Mouse (Mus musculus) forebrain, embryonic 11.5 days (tissue): ENCODE measurements around the gene Terb2. TPM values are rescaled to one million over a fixed set of nuclear protein-coding genes. Genes with fewer than 3 reads are reported as not detected.

ENCODE experiments used
- ATAC-seq: fragments of 200-750 bp; cut with Nextera tagmentation; replicated peaks from 2 replicates; pipeline ENCODE4 v1.8.0; 2017; ENCODE audit warnings: moderate TSS enrichment; ENCODE audit not compliant: low FRiP score
- DNase-seq: peaks from one replicate; pipeline ENCODE4 v3.0.0-alpha.2; 2017; ENCODE audit warnings: low spot score
- H3K27ac ChIP-seq: fragments of 300-500 bp; sonication (generic); 2 replicates; pipeline ENCODE4 v1.5.1; 2014; ENCODE audit warnings: low read depth, low read length
- H3K27me3 ChIP-seq: fragments of 300-500 bp; sonication (generic); 2 replicates; pipeline ENCODE4 v1.6.1; 2014; ENCODE audit warnings: mild to moderate bottlenecking, low read length, mixed read lengths; ENCODE audit not compliant: control insufficient read depth, insufficient read depth
- H3K36me3 ChIP-seq: fragments of 300-500 bp; sonication (generic); 2 replicates; pipeline ENCODE4 v1.6.1; 2014; ENCODE audit warnings: mild to moderate bottlenecking, low read length, moderate library complexity, mixed read lengths; ENCODE audit not compliant: control insufficient read depth, insufficient read depth
- H3K4me1 ChIP-seq: fragments of 300-500 bp; sonication (generic); replicated peaks from 2 replicates; pipeline ENCODE4 v1.6.1; 2014; ENCODE audit warnings: low read length, mixed read lengths; ENCODE audit not compliant: control insufficient read depth, insufficient read depth
- H3K4me2 ChIP-seq: fragments of 300-500 bp; sonication (generic); 2 replicates; pipeline ENCODE4 v1.6.1; 2014; ENCODE audit warnings: low read depth, mild to moderate bottlenecking, low read length, moderate library complexity, mixed read lengths; ENCODE audit not compliant: severe bottlenecking
- H3K4me3 ChIP-seq: fragments of 300-500 bp; sonication (generic); 2 replicates; pipeline ENCODE4 v1.5.1; 2014; ENCODE audit warnings: low read depth, low read length
- H3K9ac ChIP-seq: fragments of 300-500 bp; sonication (generic); 2 replicates; pipeline ENCODE4 v1.6.1; 2014; ENCODE audit warnings: low read length
- H3K9me3 ChIP-seq: fragments of 300-500 bp; sonication (generic); 2 replicates; pipeline ENCODE4 v1.6.1; 2016; ENCODE audit warnings: low read length, mixed read lengths; ENCODE audit not compliant: control insufficient read depth
- WGBS: fragments of 180-500 bp; shearing (Covaris S2); extraction: QIAGEN DNeasy Blood & Tissue Kit; methylation state at CpG from one replicate; pipeline ENCODE4 v1.1.7; 2014; 5-methylcytosine and 5-hydroxymethylcytosine counted together
- polyA plus RNA-seq: library from polyadenylated mRNA; unstranded; fragments of >200 nt; fragmentation: Nextera tagmentation; extraction: Ambion mirVana; gene quantifications from 2 replicates; pipeline ENCODE4 v1.2.1, GENCODE M21; 2014

Terb2 gene
- polyA plus RNA-seq, 1 experiment from 2014 or later: not detected

DNA sequence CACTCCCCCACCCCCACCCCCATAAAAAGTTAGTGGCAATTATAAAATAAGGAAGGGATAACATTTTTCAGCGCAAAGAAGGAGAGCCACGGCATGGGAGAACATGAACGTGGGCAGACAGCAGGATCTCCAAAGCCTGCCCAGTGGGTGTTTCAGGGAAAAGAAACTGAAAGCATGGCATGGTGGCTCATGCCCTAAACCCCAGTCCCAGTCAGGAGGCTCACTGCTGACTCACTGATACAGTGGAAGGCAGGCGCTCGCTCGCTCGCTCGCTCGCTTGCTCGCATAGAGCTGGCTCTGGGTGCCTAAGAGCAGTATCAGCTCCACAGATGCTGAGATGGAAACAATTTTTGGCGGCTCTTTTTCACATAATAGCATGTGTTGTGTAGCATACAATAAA, 21.8 kb upstream of the Terb2 start:
- no peaks in the 10 kb centered on the region for H3K36me3 ChIP-seq
- DNase-seq (no peak), ATAC-seq (no peak)
- no peaks in the 10 kb centered on the region for H3K27me3 ChIP-seq
- no peak overlapping the region for H3K27ac ChIP-seq
- H3K4me2 ChIP-seq: no peak overlapping the region
- 90% methylated on average over 11 of the region's 11 CpGs for WGBS
- no peak overlapping the region for H3K9ac ChIP-seq
- H3K4me1 ChIP-seq: no peaks in the 10 kb centered on the region
- no peak overlapping the region for H3K4me3 ChIP-seq
- H3K9me3 ChIP-seq: no peaks in the 10 kb centered on the region

- Histone ChIP-seq H3K27me3 (no peaks in the 10 kb centered on the region), H3K36me3 (no peaks in the 10 kb centered on the region), H3K9me3 (no peaks in the 10 kb centered on the region), H3K4me2 (no peak overlapping the region), H3K4me1 (no peaks in the 10 kb centered on the region), H3K9ac (no peak overlapping the region), H3K4me3 (no peak overlapping the region), H3K27ac (no peak overlapping the region)
- DNase-seq (no peak), ATAC-seq (no peak)
- 87% methylated on average over 6 of the region's 6 CpGs for WGBS
These were observed 14.8 kb upstream of the Terb2 start for GRCm38 (mm10) chr2:122171292-122171691.

- Histone ChIP-seq H3K36me3 (no peaks in the 10 kb centered on the region), H3K27ac (no peak overlapping the region), H3K9me3 (no peaks in the 10 kb centered on the region), H3K4me2 (no peak overlapping the region), H3K4me1 (no peaks in the 10 kb centered on the region), H3K4me3 (no peak overlapping the region), H3K9ac (no peak overlapping the region), H3K27me3 (no peaks in the 10 kb centered on the region)
- 90% methylated on average over 2 of the region's 2 CpGs for WGBS
- ATAC-seq (no peak), DNase-seq (no peak)
These were observed 13.9 kb upstream of the Terb2 start for GRCm38 (mm10) chr2:122172188-122172587.

DNA sequence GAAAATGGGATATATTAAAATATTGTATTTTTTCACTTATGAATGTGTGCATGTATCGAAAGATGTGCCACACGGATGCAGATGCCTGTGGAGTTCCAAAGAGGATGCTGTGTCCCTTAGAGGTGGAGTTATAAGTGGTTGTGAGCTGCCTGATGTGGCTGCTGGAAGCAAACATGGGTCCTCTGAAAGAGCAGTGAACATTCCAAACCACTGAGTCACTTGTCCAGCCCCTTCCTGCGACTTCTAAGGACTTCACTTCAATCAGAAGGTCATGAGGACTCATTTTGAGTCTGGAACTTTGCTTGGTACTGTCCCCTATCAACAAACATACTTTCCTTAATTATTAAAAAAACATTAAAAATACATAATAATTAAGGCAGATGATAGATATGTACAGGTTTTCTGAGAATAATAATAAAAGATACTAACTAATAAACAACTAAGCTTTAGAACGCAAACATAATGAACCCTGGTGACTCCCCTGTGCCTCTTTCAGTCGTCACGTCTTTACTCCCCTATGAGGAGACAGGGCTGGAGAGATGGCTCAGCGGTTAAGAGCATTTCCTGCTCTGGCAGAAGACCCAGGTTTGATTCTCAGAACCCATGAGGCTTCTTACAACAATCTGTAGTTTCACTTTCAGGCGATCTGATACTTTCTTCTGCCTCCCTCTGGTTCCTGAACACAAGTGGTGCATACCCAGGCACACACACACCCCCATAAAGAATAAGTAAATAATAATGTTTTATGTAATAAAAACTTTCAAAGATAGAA, 5.8 kb upstream of the Terb2 start:
- no peak overlapping the region for H3K9ac ChIP-seq
- no peaks in the 10 kb centered on the region for H3K4me1 ChIP-seq
- no peak for ATAC-seq
- no peaks in the 10 kb centered on the region for H3K27me3 ChIP-seq
- WGBS: 83% methylated on average over 8 of the region's 8 CpGs
- H3K27ac ChIP-seq: no peak overlapping the region
- H3K36me3 ChIP-seq: no peaks in the 10 kb centered on the region
- no peak for DNase-seq
- H3K9me3 ChIP-seq: no peaks in the 10 kb centered on the region
- H3K4me2 ChIP-seq: no peak overlapping the region
- no peak overlapping the region for H3K4me3 ChIP-seq

DNA sequence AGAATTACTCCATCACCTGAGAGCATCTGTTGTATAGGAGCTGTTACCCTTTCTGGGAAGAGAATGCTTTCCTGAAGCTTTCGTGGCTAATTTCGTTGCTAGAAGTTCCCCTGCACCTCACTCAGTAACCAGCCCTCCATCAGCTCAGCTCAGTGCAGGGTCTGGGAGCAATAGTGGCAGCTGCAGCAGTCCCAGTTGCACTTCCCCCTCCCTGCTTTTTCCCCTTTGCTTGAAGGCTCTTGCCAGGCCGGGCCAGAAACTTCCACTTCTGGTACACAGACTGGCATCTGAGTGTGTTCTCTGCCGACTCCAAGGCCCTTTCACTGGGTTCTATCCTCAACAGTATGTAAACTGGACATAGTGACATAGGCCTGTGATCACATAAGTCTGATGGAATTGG, 986 bp upstream of the Terb2 start:
- Histone ChIP-seq H3K4me1 (no peaks in the 10 kb centered on the region), H3K9ac (no peak overlapping the region), H3K27ac (no peak overlapping the region), H3K36me3 (no peaks in the 10 kb centered on the region), H3K4me3 (no peak overlapping the region), H3K27me3 (no peaks in the 10 kb centered on the region), H3K4me2 (no peak overlapping the region), H3K9me3 (no peaks in the 10 kb centered on the region)
- ATAC-seq: no peak
- WGBS: 86% methylated on average over 4 of the region's 4 CpGs
- DNase-seq: no peak

GRCm38 (mm10) chr2:122186751-122187150, 679 bp downstream of the Terb2 start:
- no peaks in the 10 kb centered on the region for H3K9me3 ChIP-seq
- no peak overlapping the region for H3K4me3 ChIP-seq
- ATAC-seq (no peak), DNase-seq (no peak)
- no peaks in the 10 kb centered on the region for H3K27me3 ChIP-seq
- H3K9ac ChIP-seq: no peak overlapping the region
- no peaks in the 10 kb centered on the region for H3K36me3 ChIP-seq
- WGBS: 98% methylated on average over 3 of the region's 3 CpGs
- no peaks in the 10 kb centered on the region for H3K4me1 ChIP-seq
- no peak overlapping the region for H3K27ac ChIP-seq
- no peak overlapping the region for H3K4me2 ChIP-seq

DNA sequence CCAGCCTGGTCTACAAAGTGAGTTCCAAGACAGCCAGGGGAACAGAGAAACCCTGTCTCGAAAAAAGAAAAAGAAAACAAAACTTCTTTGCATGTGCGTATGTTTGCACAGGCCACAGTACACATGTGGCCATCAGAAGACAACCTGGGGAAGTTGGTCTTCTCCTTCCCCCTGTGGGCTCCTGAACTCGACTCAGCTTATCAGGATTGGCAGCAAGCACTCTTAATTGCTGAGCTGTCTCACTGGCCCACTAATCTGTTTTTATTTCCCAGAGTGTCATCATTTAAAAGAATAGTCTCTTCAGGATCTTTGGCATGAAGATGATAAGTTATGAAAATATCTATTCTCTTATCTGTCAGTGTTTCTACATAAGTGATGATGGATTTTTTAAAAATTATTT, 5.8 kb downstream of the Terb2 start:
- Histone ChIP-seq H3K4me2 (no peak overlapping the region), H3K36me3 (no peaks in the 10 kb centered on the region), H3K9ac (no peak overlapping the region), H3K27me3 (no peaks in the 10 kb centered on the region), H3K9me3 (no peaks in the 10 kb centered on the region), H3K4me3 (no peak overlapping the region), H3K27ac (no peak overlapping the region), H3K4me1 (no peaks in the 10 kb centered on the region)
- 83% methylated on average over 3 of the region's 3 CpGs for WGBS
- no peak for DNase-seq
- ATAC-seq: no peak

- no peaks in the 10 kb centered on the region for H3K9me3 ChIP-seq
- H3K27me3 ChIP-seq: no peaks in the 10 kb centered on the region
- H3K36me3 ChIP-seq: no peaks in the 10 kb centered on the region
- DNase-seq (no peak), ATAC-seq (peak; percentile 55; the same call in 1 of the 2 replicates)
- H3K4me3 ChIP-seq: no peak overlapping the region
- 67% methylated on average over 1 of the region's 1 CpGs for WGBS
- no peak overlapping the region for H3K27ac ChIP-seq
- H3K4me2 ChIP-seq: no peak overlapping the region
- no peaks in the 10 kb centered on the region for H3K4me1 ChIP-seq
- no peak overlapping the region for H3K9ac ChIP-seq
These were observed 8.4 kb downstream of the Terb2 start for GRCm38 (mm10) chr2:122194509-122194929.

DNA sequence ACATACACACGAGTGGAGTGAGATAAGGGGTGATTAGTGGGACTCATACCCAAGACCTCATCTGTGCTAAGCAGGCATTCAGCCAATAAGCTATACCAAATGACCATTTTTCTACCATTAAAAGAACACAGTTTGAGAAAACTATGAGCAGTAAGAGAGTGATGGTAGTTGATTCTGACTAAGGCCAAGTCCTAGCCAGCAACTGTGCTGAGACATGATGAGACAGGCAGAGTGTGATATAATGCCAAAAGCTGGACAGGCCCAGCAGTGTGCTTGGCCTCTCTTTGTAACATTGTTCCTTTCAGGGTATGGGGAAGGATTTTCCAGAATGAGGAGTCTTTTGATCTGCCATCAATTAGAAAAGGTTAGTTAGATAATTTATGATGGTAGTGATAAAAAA, 15.4 kb downstream of the Terb2 start:
- ATAC-seq (no peak), DNase-seq (no peak)
- no peak overlapping the region for H3K9ac ChIP-seq
- H3K27ac ChIP-seq: no peak overlapping the region
- no peaks in the 10 kb centered on the region for H3K4me1 ChIP-seq
- no peaks in the 10 kb centered on the region for H3K27me3 ChIP-seq
- no peak overlapping the region for H3K4me2 ChIP-seq
- no peak overlapping the region for H3K4me3 ChIP-seq
- no peaks in the 10 kb centered on the region for H3K9me3 ChIP-seq
- 89% methylated on average over 1 of the region's 1 CpGs for WGBS
- H3K36me3 ChIP-seq: no peaks in the 10 kb centered on the region
